Mouse (Mus musculus) spleen, adult 2 months (tissue): ENCODE measurements around the gene Fam198a.

Experiments
- CTCF ChIP-seq: fragments of 200-500 bp; IDR thresholded peaks from 2 replicates; pipeline ENCODE4 v1.5.1; 2011; ENCODE audit warnings: mild to moderate bottlenecking, inconsistent platforms; ENCODE audit not compliant: insufficient read depth, insufficient read length, insufficient replicate concordance; ENCODE audit errors: extremely low read depth
- POLR2A ChIP-seq: fragments of 200-500 bp; IDR thresholded peaks from 2 replicates; pipeline ENCODE4 v1.6.1; 2011; ENCODE audit warnings: low read depth, low read length, inconsistent platforms

DNA sequence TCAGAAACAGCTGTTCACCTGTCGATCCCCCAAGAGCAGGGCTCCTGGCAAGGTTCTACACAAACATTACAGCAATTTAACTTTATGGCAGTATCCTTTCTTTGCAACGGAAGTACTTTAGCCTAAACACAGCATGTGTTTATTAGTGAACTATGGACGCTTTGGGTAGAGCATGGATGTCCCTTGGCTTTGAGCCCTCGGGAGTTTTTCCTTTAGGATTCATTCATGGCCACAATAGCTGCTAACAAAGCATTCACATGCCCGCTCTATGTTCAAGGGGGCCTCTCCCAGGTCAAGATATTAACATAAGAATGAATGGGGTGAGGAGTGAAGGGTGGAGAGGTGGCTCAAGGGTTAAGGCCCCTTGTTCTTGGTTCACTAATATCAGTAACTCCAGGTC is 38.7 kb downstream of the Fam198a start:
- no peak for TF ChIP-seq CTCF
- TF ChIP-seq POLR2A: no peak
